Comparison of ENCODE assay signal across 12 mouse cellular contexts in genomic region chr17:25825984-25826570, GRCm38 (mm10).
"Had no signal": no experiment of that assay in that cellular context is flagged by ENCODE, and none has a peak within 500 bp of the region (broad histone marks: within the 10 kb centered on the region; RNA-seq: fewer than 3 reads in every experiment).

No protein-coding gene starts in this region.

- ATAC-seq: liver, postnatal 0 days; midbrain, embryonic 16.5 days had no signal

- DNase-seq: kidney, postnatal 36 days; liver; liver, embryonic 13.5 days; liver, postnatal 0 days; lung, postnatal 14 days; thymus, postnatal 4 days had no signal

- H3K4me2 ChIP-seq: limb, embryonic 12.5 days had no signal

- H3K9ac ChIP-seq: limb, embryonic 12.5 days; liver, postnatal 0 days; lung, embryonic 15.5 days had no signal

- H3K9me3 ChIP-seq: limb, embryonic 12.5 days; liver, embryonic 13.5 days; lung, embryonic 15.5 days had no signal

- H3K27ac ChIP-seq: kidney, postnatal 0 days; limb, embryonic 12.5 days; liver, embryonic 13.5 days; lung, embryonic 15.5 days; macrophage; stomach, postnatal 0 days had no signal

- H3K4me3 ChIP-seq: limb, embryonic 12.5 days; lung, embryonic 15.5 days had no signal
